8 mouse cellular contexts compared by ENCODE assay signal in genomic region chr11:6065551-6066121, GRCm38 (mm10). TPM values are rescaled to one million over a fixed set of nuclear protein-coding genes. Genes with fewer than 3 reads are reported as not detected.
DNase-seq lines count a peak whose midpoint lies in the region; ATAC-seq and TF ChIP-seq lines count a peak whose summit lies in the region.

No protein-coding gene starts in this region.

- no peak; the same call in 1 of the 2 replicates for ATAC-seq in kidney, postnatal 0 days (replicated peaks; ENCODE audit: low FRiP score, low read depth)
- ATAC-seq in limb, embryonic 11.5 days (ENCODE audit: insufficient number of reproducible peaks, low FRiP score, low TSS enrichment, low read depth): no peak

- intact Hi-C loops in heart, postnatal 10 days (cut with DNase I): no loop called here

- no peaks in the 10 kb centered on the region for H3K9me3 ChIP-seq in kidney, postnatal 0 days (replicated peaks; ENCODE audit: low read length)
- no peaks in the 10 kb centered on the region for H3K9me3 ChIP-seq in limb, embryonic 11.5 days (ENCODE audit: control insufficient read depth, low read length)

- TF ChIP-seq CTCF in kidney, postnatal 0 days (IDR thresholded peaks at IDR 0.05; ENCODE audit: low read depth): no peak

- H3K4me3 ChIP-seq in kidney, postnatal 0 days (replicated peaks; ENCODE audit: low read depth, low read length): peak overlapping the region; percentile 51
- peak overlapping the region; percentile 42 for H3K4me3 ChIP-seq in limb, embryonic 11.5 days (ENCODE audit: low read depth, low read length)

- H3K4me1 ChIP-seq in kidney, postnatal 0 days (replicated peaks; ENCODE audit: insufficient read depth, low read length): peaks cover 3% of the 10 kb centered on the region; the same call in 1 of the 2 replicates
- H3K4me1 ChIP-seq in limb, embryonic 11.5 days (ENCODE audit: control insufficient read depth, insufficient read depth, low read length): peaks cover 9% of the 10 kb centered on the region; the same call in 1 of the 2 replicates

- peak overlapping the region; percentile 95 for H3K4me2 ChIP-seq in kidney, postnatal 0 days (ENCODE audit: low read length)
- peak overlapping the region; percentile 92 for H3K4me2 ChIP-seq in limb, embryonic 11.5 days (ENCODE audit: low read depth, severe bottlenecking)

- H3K27me3 ChIP-seq in kidney, postnatal 0 days (ENCODE audit: insufficient read depth, low read length): peaks cover 49% of the 10 kb centered on the region
- peaks cover 71% of the 10 kb centered on the region for H3K27me3 ChIP-seq in limb, embryonic 11.5 days (ENCODE audit: control insufficient read depth, insufficient read depth, low read length)

- DNase-seq in kidney, postnatal 0 days (ENCODE audit: low spot score): no peak
- no peak for DNase-seq in kidney, adult 18-20 months
- peak; percentile 76 for DNase-seq in cerebellum, adult 9-10 months
- DNase-seq in heart, postnatal 10 days: peak; percentile 14 to 24
- DNase-seq in limb, embryonic 11.5 days (ENCODE audit: low spot score): peak; percentile 36
- DNase-seq in retina, postnatal 1 day: peak; percentile 60
- DNase-seq in ovary, postnatal 36 days (ENCODE audit: low spot score): no peak
- no peak for DNase-seq in embryo, embryonic 10.5 days (ENCODE audit: low spot score)

- no peaks in the 10 kb centered on the region for H3K36me3 ChIP-seq in kidney, postnatal 0 days (ENCODE audit: insufficient read depth, low read length)
- H3K36me3 ChIP-seq in limb, embryonic 11.5 days (ENCODE audit: control insufficient read depth, insufficient read depth, low read length): no peaks in the 10 kb centered on the region

- H3K27ac ChIP-seq in kidney, postnatal 0 days: no peak overlapping the region
- H3K27ac ChIP-seq in limb, embryonic 11.5 days (replicated peaks; ENCODE audit: low read depth, low read length): no peak overlapping the region

- peak overlapping the region; percentile 47; the same call in 1 of the 2 replicates for H3K9ac ChIP-seq in kidney, postnatal 0 days (ENCODE audit: low read depth, low read length)
- H3K9ac ChIP-seq in limb, embryonic 11.5 days (ENCODE audit: low read length): no peak overlapping the region

- under 1% methylated on average over 51 of the region's 95 CpGs for WGBS in kidney, postnatal 0 days
- WGBS in limb, embryonic 11.5 days: 2% methylated on average over 41 of the region's 95 CpGs

RNA-seq across cellular contexts. Expression of gene Camk2b, which starts 0.5 kb away (rescaled TPM):
- 3.3 and 3.5 TPM in 2 replicates for polyA plus RNA-seq in kidney, postnatal 0 days (2015; fragmentation: Nextera tagmentation; extraction: Ambion mirVana)
- 1 to 10 TPM; 7.4 to 7.7 TPM for total RNA-seq in heart, postnatal 10 days (2021)
- polyA plus RNA-seq in limb, embryonic 11.5 days (2014; fragmentation: Nextera tagmentation; extraction: Ambion mirVana): 0.55 and 0.67 TPM in 2 replicates

Comparison
In these comparisons a context has a peak if more than half of its experiments do, and no peak if none do; other contexts are left out.
1. DNase-seq: peak in cerebellum, adult 9-10 months (single experiment), heart, postnatal 10 days (2 of 2), limb, embryonic 11.5 days (single experiment) and retina, postnatal 1 day (single experiment); none in kidney, postnatal 0 days (single experiment), kidney, adult 18-20 months (single experiment), ovary, postnatal 36 days (single experiment) and embryo, embryonic 10.5 days (single experiment).